Mouse (Mus musculus) megakaryocyte-erythroid progenitor cell, adult 5 weeks (primary cell): ENCODE results near the gene Jtb. TPM values are rescaled to one million over a fixed set of nuclear protein-coding genes. Genes with fewer than 3 reads are reported as not detected.

Experiments used
- polyA plus RNA-seq: library from polyadenylated mRNA; stranded (reverse); fragments of >175 nt; gene quantifications from 2 replicates; pipeline ENCODE4 v1.2.3, GENCODE M21; 2012

Gene Jtb
- 116 and 122 TPM in 2 replicates for polyA plus RNA-seq

DNA sequence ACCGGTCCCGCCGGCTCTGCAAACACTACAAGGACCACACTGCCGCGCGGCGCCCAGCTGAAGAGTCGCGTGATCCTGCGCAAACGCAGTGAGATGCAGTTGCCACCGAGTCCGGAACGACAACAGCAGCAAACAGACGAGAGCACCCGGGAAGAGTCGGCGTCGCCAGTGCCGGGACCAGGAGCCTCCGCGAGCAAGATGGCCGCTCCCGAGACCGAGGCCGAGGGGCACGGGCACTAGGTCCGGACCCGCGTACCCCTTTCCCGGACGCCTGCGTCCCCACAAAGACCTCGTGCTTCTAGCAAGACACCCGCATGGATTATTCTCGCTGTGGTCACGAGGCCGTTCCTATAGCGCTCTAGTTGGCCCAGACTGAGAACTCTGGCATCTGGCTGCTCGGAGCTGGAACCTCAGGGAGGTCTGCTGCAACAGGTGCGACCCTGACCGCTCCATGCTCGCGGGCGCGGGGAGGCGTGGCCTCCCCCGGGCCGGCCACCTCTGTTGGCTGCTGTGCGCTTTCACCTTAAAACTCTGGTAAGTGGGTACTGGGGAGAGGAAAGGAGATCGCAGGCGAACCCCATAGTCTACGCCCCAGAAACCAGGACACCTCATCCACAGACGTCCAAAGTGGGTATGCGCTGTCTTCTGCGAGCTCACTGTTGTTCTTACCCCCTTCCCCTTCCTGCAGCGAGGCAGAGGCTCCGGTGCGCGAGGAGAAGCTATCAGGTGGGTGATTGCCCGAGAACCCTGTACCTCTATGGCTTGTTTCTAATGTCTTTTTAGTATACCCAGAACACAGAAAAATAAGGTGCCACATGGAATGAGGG lies at the start of gene Jtb:
Jtb (plus strand) TSS at position 91 of the 827 bp plus-strand sequence.

DNA sequence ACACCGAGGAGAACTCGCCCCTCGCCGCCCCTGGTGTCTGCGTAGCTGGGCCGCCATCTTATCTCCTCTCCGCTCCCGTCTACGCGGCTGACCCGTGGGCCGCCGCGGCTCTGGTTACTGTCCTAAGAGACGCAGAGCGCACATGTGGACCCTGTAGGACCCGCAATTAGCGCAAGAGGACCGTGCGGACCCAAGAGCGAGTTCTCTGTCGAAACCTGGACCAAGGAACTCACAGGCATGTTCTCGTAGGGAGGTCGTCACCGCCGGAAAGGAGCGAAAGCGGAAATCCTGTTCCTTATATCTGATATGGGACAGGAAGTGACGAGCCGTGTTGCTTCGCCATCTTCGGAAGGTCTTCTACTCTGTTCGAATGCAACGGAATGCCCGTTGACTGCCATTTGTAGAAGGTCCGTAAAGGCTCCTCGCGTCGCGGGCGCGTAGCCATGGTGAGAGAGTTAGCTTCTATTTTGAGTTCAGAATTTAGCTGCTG lies 18.0 kb upstream of the Jtb start, which contains the start of the genes Rps27 and Rab13:
Rps27 (minus strand) TSS at position 275 of the 490 bp plus-strand sequence.
Rab13 (plus strand) TSS at position 319 of the 490 bp plus-strand sequence.

DNA sequence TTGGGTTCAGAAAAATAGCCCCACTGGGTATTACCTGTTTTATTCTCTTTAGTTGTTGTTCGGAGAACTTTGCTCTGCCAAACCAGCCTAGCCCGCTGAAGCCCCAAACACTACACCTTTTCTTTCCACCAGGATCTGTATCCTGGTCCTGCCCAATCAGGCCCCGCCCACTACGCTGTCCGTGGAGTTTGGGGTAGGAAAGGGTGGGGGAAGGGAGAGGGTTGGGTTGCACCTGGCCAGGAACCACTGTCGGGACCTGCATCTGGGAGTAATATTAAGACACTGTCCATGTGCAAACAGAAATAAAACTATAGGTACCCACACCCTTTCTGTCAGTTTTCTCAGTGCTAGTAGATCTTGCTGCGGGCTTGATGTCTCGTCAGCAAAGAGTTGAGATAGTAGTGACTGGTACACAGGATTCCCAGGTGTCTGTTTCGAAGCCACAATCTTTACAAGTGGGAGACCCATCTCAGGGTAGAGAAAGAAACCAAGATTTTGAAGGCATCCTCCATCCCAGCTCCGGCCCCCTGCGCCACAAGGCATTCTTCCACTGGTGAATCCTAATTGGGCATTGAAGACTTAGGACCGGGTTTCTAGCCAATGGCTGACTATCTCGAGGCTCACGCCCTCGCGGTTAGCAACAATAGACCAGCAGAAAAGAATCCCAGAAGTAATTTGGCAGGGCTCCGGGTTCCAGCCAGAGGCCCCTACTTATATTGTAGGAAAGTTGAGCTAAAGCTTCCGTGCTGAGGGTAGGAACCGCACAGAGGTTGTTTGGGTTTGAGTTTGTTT lies 11.8 kb downstream of the Jtb start, which contains the start of gene Creb3l4:
Creb3l4 (minus strand) TSS at position 529 of the 792 bp plus-strand sequence.

GRCm38 (mm10) chr3:90247960-90248745 lies 16.8 kb downstream of the Jtb start, which contains the start of gene Slc39a1:
TSS of gene Slc39a1 (plus strand) at chr3:90248172.

DNA sequence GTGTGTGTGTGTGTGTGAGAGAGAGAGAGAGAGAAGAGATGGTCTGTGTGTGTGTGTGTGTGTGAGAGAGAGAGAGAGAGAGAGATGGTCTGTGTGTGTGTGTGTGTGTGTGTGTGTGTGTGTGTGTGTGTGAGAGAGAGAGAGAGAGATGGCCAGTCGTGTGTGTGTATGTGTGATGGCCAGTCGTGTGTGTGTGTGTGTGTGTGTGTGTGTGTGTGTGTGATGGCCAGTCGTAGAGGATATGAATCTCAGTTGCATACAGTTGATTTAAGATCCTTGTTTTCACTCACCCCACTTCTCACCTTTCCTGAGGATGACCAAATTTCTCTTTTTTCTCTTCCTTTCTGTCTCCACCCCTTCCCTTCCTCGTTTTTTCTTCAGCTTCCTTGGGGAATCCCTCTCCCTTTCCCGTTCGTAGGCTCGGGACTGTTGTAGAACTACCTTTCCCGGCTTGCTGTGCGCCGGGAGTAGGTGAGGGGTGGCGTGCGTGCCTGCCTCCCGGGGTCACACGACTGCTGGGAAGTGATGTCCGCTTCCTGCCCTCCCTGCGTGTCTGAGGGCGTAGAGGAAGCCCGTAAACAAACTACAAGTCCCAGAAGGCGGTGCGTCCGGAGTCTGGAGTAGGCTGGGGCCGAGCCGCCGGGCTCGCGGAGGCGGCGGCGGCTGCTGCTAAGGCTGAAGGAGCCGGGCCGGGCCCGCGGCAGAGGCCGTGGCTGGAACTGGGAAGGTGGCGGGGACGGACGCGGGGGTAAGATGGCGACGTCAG lies 22.4 kb downstream of the Jtb start, which contains the start of gene Crtc2:
Crtc2 (plus strand) TSS at position 511 of the 766 bp plus-strand sequence.

DNA sequence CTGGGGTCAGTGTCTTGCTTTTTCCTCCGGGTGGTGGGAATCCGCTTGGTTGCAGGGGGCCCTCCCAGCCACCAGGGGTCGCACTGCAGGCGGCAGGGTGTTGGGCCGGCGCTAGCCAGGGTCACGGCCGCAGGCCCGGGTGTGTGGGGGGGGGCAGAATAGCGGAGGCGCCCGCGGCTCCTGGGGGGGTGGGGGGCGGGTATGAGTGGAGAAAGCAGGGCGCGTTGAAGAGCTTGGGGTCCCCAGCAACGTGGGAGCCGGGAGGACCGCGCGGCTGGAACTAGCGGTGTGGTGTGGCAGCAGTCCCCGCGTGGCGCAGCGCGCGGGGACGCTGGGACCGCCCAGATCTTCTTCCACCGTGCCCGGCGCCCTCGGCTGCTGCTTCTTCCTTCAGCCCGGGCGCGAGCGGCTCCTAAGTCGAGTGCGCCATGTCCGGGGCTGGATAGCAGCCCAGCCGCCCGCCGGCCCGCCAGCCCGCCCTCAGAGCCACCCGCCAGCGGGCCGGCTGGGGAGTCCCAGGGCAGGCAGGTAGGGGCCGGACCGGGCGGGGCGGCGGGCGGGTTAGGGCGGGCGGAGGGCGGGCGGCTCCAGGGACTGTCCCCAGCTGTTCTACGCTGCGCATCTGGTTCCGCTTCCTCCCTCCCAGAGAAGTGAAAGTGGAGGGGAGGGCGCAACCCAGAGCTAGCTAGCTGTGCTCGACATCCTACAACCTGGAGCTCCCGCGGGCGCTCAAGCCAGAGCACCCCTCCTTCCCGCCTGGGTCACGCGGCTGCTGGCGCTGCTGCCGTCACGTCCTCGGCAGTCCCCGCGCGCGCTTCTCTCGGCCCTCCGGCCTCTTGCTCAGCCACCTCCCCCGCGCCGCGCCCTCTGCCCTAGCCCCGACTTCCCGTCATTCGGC lies 33.9 kb downstream of the Jtb start, which contains the start of gene Dennd4b:
Dennd4b (plus strand) TSS at position 152 of the 898 bp plus-strand sequence.

Other genes starting within 250 kb of the Jtb start
- gene Hax1, start 232.8 kb upstream of the Jtb start, polyA plus RNA-seq: 25.8 and 34.8 TPM in 2 replicates
- 18.3 and 22.3 TPM in 2 replicates for gene 4933434E20Rik, start 180.0 kb upstream of the Jtb start, polyA plus RNA-seq
- 125 and 126 TPM in 2 replicates for gene Ubap2l, start 179.0 kb upstream of the Jtb start, polyA plus RNA-seq
- gene Tpm3, start 158.9 kb upstream of the Jtb start, polyA plus RNA-seq: 366 and 435 TPM in 2 replicates
- 0.07 and 0.08 TPM in 2 replicates for gene Nup210l, start 127.5 kb upstream of the Jtb start, polyA plus RNA-seq
- 220 and 293 TPM in 2 replicates for gene Rps27, start 17.9 kb upstream of the Jtb start, polyA plus RNA-seq
- gene Rab13, start 17.9 kb upstream of the Jtb start, polyA plus RNA-seq: 3.8 and 4.4 TPM in 2 replicates
- not detected in 2 replicates for gene Creb3l4, start 11.9 kb downstream of the Jtb start, polyA plus RNA-seq
- gene Slc39a1, start 16.6 kb downstream of the Jtb start, polyA plus RNA-seq: 12.1 and 13.0 TPM in 2 replicates
- 123 and 136 TPM in 2 replicates for gene Crtc2, start 22.6 kb downstream of the Jtb start, polyA plus RNA-seq
- gene Dennd4b, start 33.6 kb downstream of the Jtb start, polyA plus RNA-seq: 90.1 and 99.5 TPM in 2 replicates
- gene Gatad2b, start 61.6 kb downstream of the Jtb start, polyA plus RNA-seq: 6.1 and 6.7 TPM in 2 replicates
- gene Slc27a3, start 158.3 kb downstream of the Jtb start, polyA plus RNA-seq: 3.5 TPM in 2 replicates
- 24.4 and 25.8 TPM in 2 replicates for gene Ints3, start 202.0 kb downstream of the Jtb start, polyA plus RNA-seq
- gene Npr1, start 234.3 kb downstream of the Jtb start, polyA plus RNA-seq: 0.57 and 1.1 TPM in 2 replicates
- 17.1 and 20.8 TPM in 2 replicates for gene Ilf2, start 244.5 kb downstream of the Jtb start, polyA plus RNA-seq